Mouse (Mus musculus): ENCODE measurements at regions not wholly inside any gene's neighbourhood (a gene's known extent, or its start where the extent isn't known, plus 50 kb on each side); places are given as distances from the start of the nearest gene placed in this dataset.

GRCm38 (mm10) chr19:30289721-30290120 is 57.0 kb downstream of the Mbl2 start:
- DNase-seq (ENCODE audit: low spot score in 2 of 2): no peak

DNA sequence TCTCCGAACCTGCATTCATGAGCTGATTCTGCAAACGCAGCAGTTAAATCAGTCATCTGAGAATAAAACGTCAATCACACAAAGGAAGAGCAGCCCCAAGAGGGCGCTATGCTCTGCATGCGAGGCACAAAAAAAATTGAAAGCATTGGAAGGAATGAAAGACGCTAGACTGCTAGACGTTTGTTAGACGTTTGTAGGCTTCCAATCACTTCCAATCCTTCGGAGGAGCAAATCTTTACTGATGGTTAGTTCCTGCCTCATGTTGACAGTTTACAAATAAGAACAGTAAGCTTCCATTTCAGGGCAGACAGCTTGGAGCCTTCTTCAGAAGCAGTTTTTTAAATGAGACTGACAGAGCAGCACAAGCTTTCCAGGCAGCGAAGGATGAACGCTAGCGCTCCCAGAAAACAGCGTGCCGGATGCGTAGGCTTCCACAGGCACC is 62.5 kb downstream of the Mbl2 start:
- peak; percentile 2 to 63 for DNase-seq (ENCODE audit: low spot score in 2 of 2)

- no peak for DNase-seq (ENCODE audit: low spot score in 2 of 2)
These were observed 63.3 kb downstream of the Mbl2 start for GRCm38 (mm10) chr19:30296024-30296423.

- no peak for DNase-seq (ENCODE audit: low spot score in 2 of 2)
These were observed 66.8 kb downstream of the Mbl2 start for GRCm38 (mm10) chr19:30299536-30299935.

- no peak for DNase-seq (ENCODE audit: low spot score in 2 of 2)
These were observed 69.5 kb downstream of the Mbl2 start for GRCm38 (mm10) chr19:30302281-30302680.

- DNase-seq (ENCODE audit: low spot score in 2 of 2): no peak
These were observed 73.6 kb downstream of the Mbl2 start for GRCm38 (mm10) chr19:30306379-30306778.

GRCm38 (mm10) chr19:30306919-30307318 is 74.2 kb downstream of the Mbl2 start:
- DNase-seq (ENCODE audit: low spot score in 2 of 2): no peak

- no peak for DNase-seq (ENCODE audit: low spot score in 2 of 2)
These were observed 84.6 kb downstream of the Mbl2 start for GRCm38 (mm10) chr19:30317314-30317713.

- no peak for DNase-seq (ENCODE audit: low spot score in 2 of 2)
These were observed 95.0 kb downstream of the Mbl2 start for GRCm38 (mm10) chr19:30327693-30328092.

DNA sequence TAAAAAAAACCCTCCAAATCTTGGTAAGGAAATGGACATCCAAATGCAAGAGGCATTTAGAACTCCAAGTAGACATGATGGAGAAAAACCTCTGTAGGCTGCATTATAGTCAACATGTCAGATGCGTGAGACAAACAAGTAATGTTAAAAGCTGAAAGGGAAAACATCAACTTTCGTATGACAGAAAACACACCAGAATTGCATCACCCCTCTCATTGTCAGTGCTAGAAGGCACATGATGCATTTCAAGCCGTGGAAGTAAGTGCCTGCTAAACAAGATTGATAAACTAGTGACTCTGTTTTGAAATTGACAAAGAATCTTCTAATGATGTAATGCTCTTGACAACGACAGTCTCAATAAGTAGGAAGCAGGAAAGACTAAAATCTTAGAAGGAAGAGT is 96.1 kb downstream of the Mbl2 start:
- DNase-seq (ENCODE audit: low spot score in 2 of 2): no peak

GRCm38 (mm10) chr19:30330792-30331191 is 98.0 kb downstream of the Mbl2 start:
- no peak for DNase-seq (ENCODE audit: low spot score in 2 of 2)

- no peak for DNase-seq (ENCODE audit: low spot score in 2 of 2)
These were observed 99.1 kb downstream of the Mbl2 start for GRCm38 (mm10) chr19:30331850-30332249.

DNA sequence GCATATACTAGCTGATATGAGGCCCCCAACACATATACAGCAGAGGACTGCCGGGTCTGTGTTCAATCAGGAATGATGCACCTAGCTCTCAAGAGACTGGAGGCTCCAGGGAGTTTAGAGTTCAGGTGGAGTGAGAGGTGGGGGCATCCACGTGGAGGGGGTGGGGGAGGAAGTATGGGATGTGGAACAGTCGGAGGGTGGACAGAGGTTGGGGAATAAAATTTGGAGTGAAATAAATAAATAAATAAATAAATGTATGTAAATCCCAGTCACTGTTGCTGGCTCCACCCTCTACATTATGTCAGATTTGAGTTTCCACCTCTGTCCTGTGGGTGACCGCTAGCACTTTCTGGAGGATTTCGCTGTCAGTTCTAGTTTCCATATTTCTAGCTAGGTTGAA is 111.7 kb downstream of the Mbl2 start:
- DNase-seq (ENCODE audit: low spot score in 2 of 2): no peak

- DNase-seq (ENCODE audit: low spot score in 2 of 2): no peak
These were observed 116.2 kb downstream of the Mbl2 start for GRCm38 (mm10) chr19:30348924-30349323.

DNA sequence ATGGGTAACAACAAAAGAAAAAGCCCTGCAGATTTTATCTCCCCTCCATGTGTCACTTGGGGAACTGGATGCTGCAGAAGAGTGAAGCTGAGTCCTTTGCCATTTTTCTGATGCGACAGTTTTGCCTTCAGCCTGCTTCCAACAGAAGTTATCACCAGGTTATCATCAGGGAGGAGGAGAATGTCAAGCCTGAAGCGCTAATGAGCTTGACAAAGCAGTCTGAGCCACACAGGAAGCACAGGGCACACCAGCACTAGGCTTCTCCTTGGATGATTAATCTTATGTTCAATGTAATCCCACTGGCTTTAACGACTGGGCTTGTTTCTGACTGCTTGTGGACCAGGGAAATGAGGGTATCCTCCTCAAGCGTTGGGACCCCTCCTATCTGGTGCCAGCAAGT is 122.2 kb downstream of the Mbl2 start:
- no peak for DNase-seq (ENCODE audit: low spot score in 2 of 2)

DNA sequence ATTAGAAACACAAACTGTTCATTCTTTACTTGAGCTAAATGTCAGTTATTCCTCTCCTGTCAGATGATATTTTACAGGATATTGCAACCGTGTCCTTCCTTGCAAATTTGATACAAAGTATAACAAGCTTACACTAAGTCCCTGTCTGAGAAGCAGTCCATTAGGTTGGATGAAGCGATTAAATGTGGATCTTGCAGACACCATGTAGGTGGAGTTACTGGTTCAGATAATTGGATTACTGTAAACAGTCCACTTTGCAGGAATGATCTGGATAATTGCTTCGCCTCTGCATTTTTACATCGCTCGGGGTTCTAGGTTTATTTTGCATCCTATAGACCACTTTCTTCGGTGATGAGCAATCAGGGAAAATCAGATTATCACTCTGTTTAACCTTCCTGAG is 126.2 kb downstream of the Mbl2 start:
- DNase-seq (ENCODE audit: low spot score in 2 of 2): no peak

DNA sequence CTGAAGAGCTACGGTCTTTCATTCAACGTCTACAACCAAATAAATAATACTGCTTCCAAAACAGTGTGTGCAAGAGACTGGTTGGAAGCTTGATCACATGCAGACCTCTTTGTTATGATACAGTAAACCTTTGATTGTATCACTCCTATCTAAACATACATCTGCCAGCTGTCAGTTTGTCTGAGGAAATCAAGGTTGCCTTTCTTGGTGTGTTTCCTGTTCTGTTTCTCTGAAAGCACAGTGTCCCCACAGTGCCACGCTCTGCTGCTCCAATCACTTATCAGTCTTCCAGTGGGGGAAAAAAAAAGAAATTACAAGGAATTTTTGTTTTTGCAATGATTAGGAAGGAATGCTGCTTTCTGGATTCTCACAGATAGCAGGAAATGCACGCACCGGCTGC is 139.2 kb downstream of the Mbl2 start:
- no peak for DNase-seq (ENCODE audit: low spot score in 2 of 2)

GRCm38 (mm10) chr19:30379767-30380166 is 147.0 kb downstream of the Mbl2 start:
- DNase-seq (ENCODE audit: low spot score in 2 of 2): no peak

- no peak for DNase-seq (ENCODE audit: low spot score in 2 of 2)
These were observed 147.9 kb downstream of the Mbl2 start for GRCm38 (mm10) chr19:30380515-30381206.

DNA sequence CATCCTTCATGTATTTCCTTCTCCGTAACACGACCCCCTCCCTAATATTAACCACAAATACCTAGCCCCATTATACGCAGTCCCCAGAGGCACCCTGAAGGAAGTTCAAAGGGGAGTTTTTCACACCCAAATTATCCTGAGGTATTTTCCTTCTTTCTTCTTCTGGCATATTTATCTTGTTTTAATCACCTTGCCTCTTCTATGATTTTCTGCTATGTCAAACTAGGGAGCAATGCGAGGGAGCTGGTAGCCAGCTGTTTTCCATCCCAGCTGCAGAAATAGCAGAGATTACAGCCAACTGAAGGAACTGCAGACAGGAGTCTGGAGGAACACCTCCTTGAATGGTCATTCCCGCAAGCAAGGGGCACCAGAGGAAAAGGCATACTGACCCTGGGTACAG is 155.7 kb downstream of the Dkk1 start:
- no peak for DNase-seq (ENCODE audit: low spot score in 2 of 2)

GRCm38 (mm10) chr19:30406943-30407342 is 142.5 kb downstream of the Dkk1 start:
- DNase-seq (ENCODE audit: low spot score in 2 of 2): no peak

DNA sequence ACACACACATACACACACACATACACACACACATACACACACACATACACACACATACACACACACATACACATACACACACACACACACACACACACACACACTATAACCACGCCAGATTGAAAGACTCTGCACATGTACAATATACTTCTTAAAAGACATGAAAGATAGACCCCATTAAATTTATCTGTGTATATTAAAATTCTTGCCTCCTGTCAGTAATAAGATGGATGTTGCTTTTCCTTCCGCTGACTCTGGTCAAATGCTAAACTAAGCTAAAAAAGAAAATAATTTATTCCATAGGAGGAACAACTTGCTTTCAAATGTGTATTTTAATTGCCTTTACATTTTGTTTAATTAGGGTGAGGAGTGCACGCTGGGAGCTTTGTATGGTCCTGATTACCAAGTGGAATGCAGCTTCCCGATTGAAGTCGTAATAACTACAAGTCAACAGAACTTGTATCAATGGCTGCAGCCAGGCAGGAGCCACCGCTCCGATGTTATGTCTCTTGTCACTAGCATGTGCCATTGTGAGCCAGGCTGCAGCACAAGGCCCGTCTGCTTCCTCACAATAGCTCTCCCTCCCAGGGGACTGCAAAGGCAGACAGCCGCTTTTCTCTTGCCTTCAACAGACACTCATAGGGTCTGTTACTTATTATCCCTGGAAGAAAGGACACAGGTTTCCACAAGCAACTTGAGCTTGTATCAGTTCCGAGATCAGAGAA is 129.7 kb downstream of the Dkk1 start:
- DNase-seq (ENCODE audit: low spot score in 2 of 2): no peak

DNA sequence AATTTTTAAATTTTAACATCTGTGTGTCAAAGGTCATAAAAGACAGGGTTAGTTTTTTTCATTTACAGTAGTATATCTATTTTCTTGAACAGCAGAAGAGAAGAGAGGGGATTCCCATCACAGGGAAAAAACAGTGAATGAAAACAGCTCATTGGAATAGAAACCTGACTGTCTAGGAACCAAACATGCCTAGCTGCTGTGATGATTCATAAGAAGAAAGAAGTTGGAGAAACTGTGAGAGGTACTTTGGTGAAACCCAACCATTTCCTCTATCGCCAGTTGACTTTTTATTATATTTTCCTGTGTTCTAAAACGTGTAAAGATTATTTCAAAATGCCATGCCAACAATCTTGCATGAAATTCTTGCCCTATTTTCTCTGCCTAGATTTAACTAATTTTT is 123.8 kb downstream of the Dkk1 start:
- no peak for DNase-seq (ENCODE audit: low spot score in 2 of 2)

Measured in layer of hippocampus, adult 18-20 months (tissue).